Mouse (Mus musculus): ENCODE data around the gene Cox6b1.

The Cox6b1 gene

DNA sequence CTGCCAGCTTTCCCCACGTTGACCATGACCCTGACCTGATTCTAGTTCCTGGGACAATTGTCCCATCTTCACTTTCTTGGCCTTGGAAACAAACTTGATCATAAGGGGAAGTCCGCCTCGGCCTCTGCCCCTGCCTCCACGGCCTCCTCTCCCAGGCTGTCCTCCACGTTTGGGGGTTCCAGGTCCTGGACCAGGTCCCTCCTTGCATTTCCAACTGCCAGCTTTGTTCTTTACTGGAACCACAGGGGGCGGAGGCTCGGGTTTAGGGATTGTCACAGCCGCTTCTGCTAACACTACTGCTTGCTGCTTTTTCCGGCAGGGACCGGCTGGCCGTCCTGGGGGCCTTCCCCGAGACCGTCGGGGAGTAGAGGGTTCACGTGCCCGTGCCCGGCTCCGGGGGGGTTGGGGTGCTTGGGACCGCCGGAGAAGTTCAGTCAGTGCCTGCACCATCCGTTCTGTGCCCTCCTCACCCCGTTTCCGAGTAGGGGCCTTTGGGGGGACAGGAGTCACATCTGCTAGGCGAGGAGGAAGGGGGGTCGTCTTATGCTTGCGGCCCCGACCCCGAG, 39.4 kb downstream of the Cox6b1 start:
- no peak for DNase-seq (ENCODE audit: low spot score)

DNA sequence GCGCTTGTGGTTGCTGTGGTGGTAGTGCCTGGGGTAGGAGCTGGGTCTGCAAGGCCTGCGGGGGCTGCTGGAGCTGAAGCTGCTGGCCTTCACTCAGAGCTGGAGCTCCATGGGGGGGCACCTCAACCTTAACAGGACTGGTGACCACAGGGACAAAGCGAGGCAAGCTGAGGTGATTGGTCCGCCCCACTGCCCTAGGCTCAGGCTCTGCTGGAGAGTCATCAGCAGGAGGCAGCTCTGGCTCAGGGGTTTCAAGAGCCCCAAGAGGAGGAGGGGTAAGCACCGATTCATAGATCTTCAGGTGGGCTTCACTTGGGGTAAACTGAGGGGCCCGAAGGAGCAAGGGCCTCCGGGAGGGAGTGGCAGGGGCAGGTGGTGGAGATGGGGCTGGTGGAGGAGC, 40.8 kb downstream of the Cox6b1 start:
- DNase-seq (ENCODE audit: low spot score): no peak

DNA sequence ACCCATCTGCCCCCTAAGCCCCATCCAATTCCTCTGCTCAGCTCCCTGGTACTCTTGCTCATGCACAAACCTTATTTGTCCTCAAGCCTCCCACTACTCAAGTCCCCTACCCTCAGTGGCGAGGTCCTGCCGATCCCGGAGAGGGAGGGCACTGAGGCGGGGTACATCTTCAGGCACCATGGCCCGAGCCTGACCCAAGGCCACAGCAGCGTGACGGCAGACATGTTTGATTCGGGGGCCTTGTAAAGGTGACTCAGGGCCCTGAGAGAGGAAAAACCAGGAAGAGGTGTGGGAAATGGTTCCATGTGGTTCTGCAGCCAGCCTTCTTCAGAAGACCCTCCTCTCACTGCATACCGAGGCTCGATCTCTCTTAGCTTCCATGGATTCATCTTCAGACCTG, 41.6 kb downstream of the Cox6b1 start:
- DNase-seq (ENCODE audit: low spot score): no peak

DNA sequence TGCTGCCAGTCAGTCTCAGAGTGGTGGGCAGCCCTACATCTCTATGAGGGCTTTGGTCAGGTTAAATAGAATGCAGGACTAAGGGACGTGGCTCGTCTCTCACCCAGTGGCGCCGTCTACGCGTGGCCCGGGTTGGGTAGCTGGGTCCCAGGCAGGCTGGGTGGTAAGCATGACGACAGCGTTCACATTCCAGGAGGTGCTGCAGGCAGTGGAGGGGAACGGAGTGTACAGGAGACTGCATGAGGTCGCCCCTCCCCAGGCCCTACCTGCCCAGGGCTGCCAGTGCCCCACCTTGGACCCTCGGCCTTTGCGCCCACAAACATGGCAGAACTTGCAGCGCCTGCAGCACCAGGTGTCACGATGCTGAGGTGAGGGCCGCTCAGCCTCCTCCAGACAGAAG, 44.4 kb downstream of the Cox6b1 start:
- no peak for DNase-seq (ENCODE audit: low spot score)

DNA sequence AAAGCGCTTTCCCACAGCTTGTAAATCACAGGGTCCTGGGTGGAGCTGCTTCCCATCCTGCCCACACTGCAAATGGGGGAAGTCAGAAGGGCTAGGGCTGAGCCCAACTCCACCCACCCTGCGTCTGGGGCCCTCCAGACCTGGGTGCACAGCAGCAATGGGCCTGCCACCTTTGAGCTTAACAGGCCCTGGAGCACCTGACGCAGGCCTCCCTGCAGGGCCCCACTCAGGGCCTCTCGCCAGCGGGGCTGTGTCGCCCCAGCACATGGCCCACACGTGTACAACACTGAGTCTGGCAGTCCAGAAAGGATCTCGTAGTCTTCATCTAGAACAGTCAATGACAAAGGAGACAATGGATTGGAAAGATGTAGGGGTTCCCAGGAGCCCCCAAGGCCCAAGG, 46.0 kb downstream of the Cox6b1 start:
- DNase-seq (ENCODE audit: low spot score): no peak

DNA sequence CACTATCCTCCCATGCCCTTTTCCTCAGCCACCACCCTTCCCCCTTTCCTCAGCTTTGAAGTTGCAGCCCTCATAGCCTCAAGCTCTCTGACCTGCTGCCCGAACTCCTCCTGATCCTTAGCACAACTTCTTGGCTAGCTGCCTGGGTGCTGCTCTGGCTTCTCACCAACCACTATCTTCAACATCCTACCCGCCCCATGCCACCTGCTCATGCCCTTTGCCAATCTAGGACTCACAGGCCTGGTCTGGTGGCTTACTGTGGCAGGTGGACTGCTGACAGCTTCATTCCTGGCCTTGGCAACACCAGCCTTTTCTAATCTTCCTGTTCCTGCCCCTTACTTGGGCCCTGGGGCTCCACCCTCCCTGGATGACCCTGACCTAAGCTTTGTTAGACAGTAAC, 53.0 kb downstream of the Cox6b1 start:
- DNase-seq (ENCODE audit: low spot score): no peak

DNA sequence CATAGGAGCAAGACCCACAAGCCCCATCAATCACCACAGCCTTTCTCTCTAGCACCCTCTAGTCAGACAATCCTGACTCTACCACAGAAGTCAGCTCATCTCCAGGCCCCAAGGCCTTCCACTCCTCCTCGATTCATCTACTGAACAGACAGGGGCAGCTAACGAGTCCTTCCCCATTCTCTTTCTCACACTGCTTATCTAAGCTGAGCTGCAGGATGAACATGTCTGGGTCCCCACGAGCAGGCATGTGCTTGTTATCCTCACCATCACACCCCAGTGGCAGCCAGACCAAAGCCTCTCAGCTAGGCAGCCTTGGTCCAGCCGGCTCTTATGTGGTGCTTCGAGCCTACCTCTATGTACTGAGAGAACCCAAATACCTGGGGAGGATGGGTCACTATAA, 53.6 kb downstream of the Cox6b1 start:
- DNase-seq (ENCODE audit: low spot score): no peak

DNA sequence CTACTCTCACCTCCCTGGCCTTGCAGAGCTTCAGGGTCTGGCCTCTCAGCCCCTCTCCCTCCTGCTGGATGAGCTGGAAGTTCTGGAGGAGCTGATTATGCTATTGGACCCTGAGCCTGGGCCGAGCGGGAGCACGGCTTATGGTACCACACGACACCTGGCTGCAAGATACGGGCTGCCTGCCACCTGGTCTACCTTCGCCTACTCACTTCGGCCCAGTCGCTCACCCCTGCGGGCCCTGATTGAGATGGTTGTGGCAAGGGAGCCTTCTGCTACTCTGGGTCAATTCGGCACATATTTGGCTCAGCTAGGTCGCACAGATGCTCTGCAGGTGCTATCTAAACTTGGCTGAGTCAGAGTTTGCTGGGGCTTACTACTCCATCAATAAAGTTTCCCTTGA, 58.4 kb downstream of the Cox6b1 start:
- DNase-seq (ENCODE audit: low spot score): no peak

Data from embryo, embryonic 10.5 days (tissue).